ENCODE assay signal across 8 mouse cellular contexts in the genomic region with DNA sequence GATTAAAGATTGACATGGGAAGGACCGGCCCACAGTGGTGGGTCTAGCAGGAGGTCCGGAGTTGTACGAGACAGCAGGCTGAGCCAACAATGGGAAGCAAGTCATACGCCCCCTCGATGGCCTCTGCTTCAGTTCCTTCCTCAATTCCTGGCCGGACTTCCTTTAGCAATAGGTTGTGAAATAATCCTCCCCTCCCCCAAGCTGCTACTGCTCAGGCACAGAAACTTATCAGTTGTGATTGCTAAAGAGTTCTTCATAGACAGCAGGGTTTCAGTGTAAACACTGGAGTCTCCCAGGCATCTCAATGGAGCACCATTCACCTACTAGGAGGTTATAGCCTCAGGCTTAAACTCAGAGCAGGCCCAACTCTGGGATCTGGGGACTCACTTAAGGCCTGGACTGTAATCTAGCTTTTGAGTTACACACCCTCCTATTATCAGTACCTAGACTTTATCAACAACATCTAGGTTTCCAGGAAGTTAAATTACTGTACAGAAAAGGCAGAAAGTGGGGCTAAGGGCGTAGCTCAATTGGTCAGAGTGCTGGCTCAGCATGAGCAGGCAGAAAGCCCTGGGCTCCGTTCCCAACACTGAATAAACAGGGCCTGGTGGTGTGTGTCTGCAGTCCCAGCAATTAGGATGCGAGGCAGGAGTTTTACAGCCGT.
A peak's percentile ranks its signal among the peaks of the same experiment; 100 is the strongest.
DNase-seq lines count a peak whose midpoint lies in the region; ATAC-seq and TF ChIP-seq lines count a peak whose summit lies in the region.

No protein-coding gene starts in this region.

- H3K36me3 ChIP-seq in G1E (replicated peaks): peaks cover 45% of the 10 kb centered on the region
- no peaks in the 10 kb centered on the region for H3K36me3 ChIP-seq in forebrain, postnatal 0 days (ENCODE audit: insufficient read depth)
- H3K36me3 ChIP-seq in hindbrain, embryonic 12.5 days: peaks cover 26% of the 10 kb centered on the region

- no peak for TF ChIP-seq CTCF in G1E (IDR thresholded peaks at IDR 0.05; ENCODE audit: low read depth, low read length)
- TF ChIP-seq CTCF in forebrain, postnatal 0 days (IDR thresholded peaks at IDR 0.05; ENCODE audit: low read depth): no peak

- peak; percentile 72 for DNase-seq in G1E (ENCODE audit: low spot score)
- peak; percentile 68 for DNase-seq in forebrain, postnatal 0 days
- DNase-seq in layer of hippocampus, postnatal 10 days (ENCODE audit: low spot score in 2 of 2): peak; percentile 70 to 75
- DNase-seq in lung, postnatal 14 days: peak; percentile 80
- DNase-seq in right cerebral cortex, postnatal 14 days: peak; percentile 45
- DNase-seq in thymus, postnatal 10 days (ENCODE audit: low spot score in 2 of 2): no peak

- peak overlapping the region; percentile 25; the same call in 1 of the 2 replicates for H3K4me3 ChIP-seq in G1E (ENCODE audit: low read depth, low read length)
- no peak overlapping the region for H3K4me3 ChIP-seq in brown adipose tissue, adult 24 weeks (ENCODE audit: insufficient read depth, low read depth, low read length)
- H3K4me3 ChIP-seq in forebrain, postnatal 0 days (ENCODE audit: low read depth, low read length): no peak overlapping the region
- no peak overlapping the region for H3K4me3 ChIP-seq in hindbrain, embryonic 12.5 days

- no peaks in the 10 kb centered on the region for H3K9me3 ChIP-seq in G1E (replicated peaks)
- H3K9me3 ChIP-seq in forebrain, postnatal 0 days (ENCODE audit: low read length): no peaks in the 10 kb centered on the region
- no peaks in the 10 kb centered on the region for H3K9me3 ChIP-seq in hindbrain, embryonic 12.5 days (replicated peaks)

- H3K27ac ChIP-seq in brown adipose tissue, adult 24 weeks (replicated peaks; ENCODE audit: low read depth, low read length): peak overlapping the region; percentile 75
- H3K27ac ChIP-seq in forebrain, postnatal 0 days (ENCODE audit: low read depth, low read length): peak overlapping the region; percentile 40; the same call in 1 of the 2 replicates
- H3K27ac ChIP-seq in hindbrain, embryonic 12.5 days: peak overlapping the region; percentile 64

- H3K4me2 ChIP-seq in forebrain, postnatal 0 days (ENCODE audit: low read depth): no peak overlapping the region
- H3K4me2 ChIP-seq in hindbrain, embryonic 12.5 days (replicated peaks): no peak overlapping the region

- peak; percentile 88 for ATAC-seq in G1E (ENCODE audit: extremely low read depth, insufficient number of reproducible peaks, low FRiP score, poor library complexity, severe bottlenecking)
- peak; percentile 82 for ATAC-seq in forebrain, postnatal 0 days
- peak; percentile 67 for ATAC-seq in hindbrain, embryonic 12.5 days (ENCODE audit: low FRiP score)

- WGBS in forebrain, postnatal 0 days: 35% methylated on average over 10 of the region's 10 CpGs
- 52% methylated on average over 10 of the region's 10 CpGs for WGBS in hindbrain, embryonic 12.5 days

- no peak overlapping the region for H3K9ac ChIP-seq in forebrain, postnatal 0 days
- no peak overlapping the region for H3K9ac ChIP-seq in hindbrain, embryonic 12.5 days

- H3K4me1 ChIP-seq in G1E (ENCODE audit: insufficient read depth, low read depth, low read length): peaks cover 27% of the 10 kb centered on the region
- H3K4me1 ChIP-seq in brown adipose tissue, adult 24 weeks (ENCODE audit: control insufficient read depth, insufficient read depth, insufficient read length, low read length): peaks cover 18% of the 10 kb centered on the region
- 0 out of 2 replicates have a peak, but pooled peaks cover 7% of the 10 kb centered on the region for H3K4me1 ChIP-seq in forebrain, postnatal 0 days (ENCODE audit: insufficient read depth)
- peaks cover 11% of the 10 kb centered on the region for H3K4me1 ChIP-seq in hindbrain, embryonic 12.5 days

- H3K27me3 ChIP-seq in G1E (ENCODE audit: insufficient read depth, low read length): no peaks in the 10 kb centered on the region
- H3K27me3 ChIP-seq in forebrain, postnatal 0 days (ENCODE audit: insufficient read depth, low read length): no peaks in the 10 kb centered on the region
- H3K27me3 ChIP-seq in hindbrain, embryonic 12.5 days: no peaks in the 10 kb centered on the region

Comparison
In these comparisons a context has a peak if more than half of its experiments do, and no peak if none do; other contexts are left out.
1. DNase-seq: peak in G1E (single experiment), forebrain, postnatal 0 days (single experiment), layer of hippocampus, postnatal 10 days (2 of 2), lung, postnatal 14 days (single experiment) and right cerebral cortex, postnatal 14 days (single experiment); none in thymus, postnatal 10 days (0 of 2).
2. Peak in every context shown above with its lines, with median percentiles within 50 percentile points of each other: ATAC-seq and H3K27ac ChIP-seq.